Mouse (Mus musculus) lung, embryonic 15.5 days (tissue): Measurements from ENCODE around the gene Dgkd. TPM values are rescaled to one million over a fixed set of nuclear protein-coding genes. Genes with fewer than 3 reads are reported as not detected.

Source experiments
- ATAC-seq: fragments of 200-750 bp; cut with Nextera tagmentation; 2 replicates; pipeline ENCODE4 v1.8.0; 2017; ENCODE audit warnings: moderate number of reproducible peaks, borderline replicate concordance; ENCODE audit not compliant: low FRiP score, low TSS enrichment; ENCODE audit errors: extremely low read depth
- H3K27ac ChIP-seq: fragments of 300-500 bp; sonication (generic); 2 replicates; pipeline ENCODE4 v1.5.1; 2015; ENCODE audit warnings: moderate library complexity, mild to moderate bottlenecking, inconsistent platforms
- H3K27me3 ChIP-seq: fragments of 300-500 bp; sonication (generic); 2 replicates; pipeline ENCODE4 v1.6.1; 2015; ENCODE audit warnings: inconsistent platforms
- H3K36me3 ChIP-seq: fragments of 300-500 bp; sonication (generic); 2 replicates; pipeline ENCODE4 v1.6.1; 2015; ENCODE audit warnings: inconsistent platforms
- H3K4me1 ChIP-seq: fragments of 300-500 bp; sonication (generic); 2 replicates; pipeline ENCODE4 v1.6.1; 2015; ENCODE audit warnings: inconsistent platforms
- H3K4me2 ChIP-seq: fragments of 300-500 bp; sonication (generic); 2 replicates; pipeline ENCODE4 v1.6.1; 2015; ENCODE audit warnings: inconsistent platforms, mild to moderate bottlenecking, moderate library complexity
- H3K4me3 ChIP-seq: fragments of 300-500 bp; sonication (generic); 2 replicates; pipeline ENCODE4 v1.5.1; 2015; ENCODE audit warnings: mild to moderate bottlenecking, inconsistent platforms
- H3K9ac ChIP-seq: fragments of 300-500 bp; sonication (generic); 2 replicates; pipeline ENCODE4 v1.6.1; 2015; ENCODE audit warnings: inconsistent platforms
- H3K9me3 ChIP-seq: fragments of 300-500 bp; sonication (generic); 2 replicates; pipeline ENCODE4 v1.6.1; 2016; ENCODE audit warnings: inconsistent platforms
- WGBS: fragments of 180-500 bp; shearing (Covaris S2); methylation state at CpG from one replicate; pipeline ENCODE4 v1.1.7; 2015; 5-methylcytosine and 5-hydroxymethylcytosine counted together
- polyA plus RNA-seq: library from polyadenylated mRNA; unstranded; fragments of >200 nt; fragmentation: Nextera tagmentation; extraction: Ambion mirVana; gene quantifications from 2 replicates; pipeline ENCODE4 v1.2.1, GENCODE M21; 2015

Dgkd gene
- polyA plus RNA-seq, 1 experiment from 2014 or later: 33.5 TPM

DNA sequence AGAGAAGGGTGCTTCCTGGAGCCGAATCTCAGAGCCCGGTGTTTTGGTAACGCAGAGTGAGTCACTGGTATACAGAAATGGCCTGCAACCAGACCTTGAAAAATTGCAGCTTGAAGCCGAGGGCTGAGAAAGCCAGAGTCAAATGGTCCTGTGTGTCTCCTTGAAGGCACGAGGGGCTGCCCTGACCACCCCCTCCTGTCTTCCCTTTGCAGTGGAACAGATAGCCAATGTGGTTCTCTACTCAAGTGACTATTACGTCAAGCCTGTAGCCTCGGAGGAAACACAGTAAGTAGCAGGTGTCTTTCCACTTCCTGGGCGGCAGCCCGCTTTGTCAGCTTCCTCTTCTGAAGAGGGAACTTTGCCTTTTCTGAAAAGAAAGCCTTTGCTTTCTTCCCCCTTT lies 24.9 kb upstream of the Dgkd start:
- H3K9me3 ChIP-seq: no peaks in the 10 kb centered on the region
- no peak for ATAC-seq
- H3K4me3 ChIP-seq: no peak overlapping the region
- H3K36me3 ChIP-seq: no peaks in the 10 kb centered on the region
- H3K4me1 ChIP-seq: peaks cover 5% of the 10 kb centered on the region; the same call in 1 of the 2 replicates
- no peaks in the 10 kb centered on the region for H3K27me3 ChIP-seq
- no peak overlapping the region for H3K27ac ChIP-seq
- WGBS: 44% methylated on average over 9 of the region's 9 CpGs
- H3K4me2 ChIP-seq: no peak overlapping the region
- H3K9ac ChIP-seq: no peak overlapping the region

DNA sequence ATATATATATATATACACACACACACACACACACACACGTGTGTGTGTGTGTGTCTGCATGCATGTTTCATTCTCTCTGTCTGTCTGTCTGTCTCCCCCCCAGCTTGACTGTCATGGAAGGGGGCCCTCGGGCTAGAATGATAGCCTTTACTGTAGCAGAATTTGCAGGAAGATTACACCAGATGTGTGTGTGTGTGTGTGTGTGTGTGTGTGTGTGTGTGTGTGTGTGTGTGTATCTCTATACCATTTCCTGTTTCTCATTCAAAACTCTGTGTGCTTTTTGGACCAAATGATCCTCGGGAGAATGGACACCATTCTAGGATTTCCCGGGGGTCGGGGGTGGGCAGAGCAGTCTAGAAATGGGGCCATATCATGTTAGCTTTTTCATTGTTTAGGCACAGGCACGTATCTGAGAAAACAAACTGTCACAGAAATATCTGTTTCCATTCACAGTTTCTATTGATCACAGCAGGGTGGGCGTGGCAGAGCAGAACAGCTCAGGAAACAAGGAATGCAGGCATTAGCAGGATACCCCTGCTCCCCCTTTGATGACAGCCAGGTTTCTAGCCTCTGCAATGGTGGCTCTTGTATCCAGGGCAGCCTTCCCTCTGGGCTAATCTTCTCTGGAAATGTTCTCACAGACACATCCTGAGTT lies 24.0 kb upstream of the Dgkd start:
- 37% methylated on average over 7 of the region's 7 CpGs for WGBS
- H3K36me3 ChIP-seq: no peaks in the 10 kb centered on the region
- no peak overlapping the region for H3K4me3 ChIP-seq
- no peak for ATAC-seq
- H3K9me3 ChIP-seq: no peaks in the 10 kb centered on the region
- no peak overlapping the region for H3K4me2 ChIP-seq
- no peak overlapping the region for H3K9ac ChIP-seq
- no peak overlapping the region for H3K27ac ChIP-seq
- H3K4me1 ChIP-seq: peaks cover 5% of the 10 kb centered on the region; the same call in 1 of the 2 replicates
- no peaks in the 10 kb centered on the region for H3K27me3 ChIP-seq

GRCm38 (mm10) chr1:87829621-87830211 lies 23.4 kb upstream of the Dgkd start:
- H3K27ac ChIP-seq: 0 out of 2 replicates have a peak overlapping the region, but pooled peaks have one; percentile 24
- no peaks in the 10 kb centered on the region for H3K9me3 ChIP-seq
- no peak for ATAC-seq
- H3K4me2 ChIP-seq: no peak overlapping the region
- H3K36me3 ChIP-seq: no peaks in the 10 kb centered on the region
- no peak overlapping the region for H3K4me3 ChIP-seq
- H3K4me1 ChIP-seq: peaks cover 5% of the 10 kb centered on the region; the same call in 1 of the 2 replicates
- no peak overlapping the region for H3K9ac ChIP-seq
- 48% methylated on average over 6 of the region's 6 CpGs for WGBS
- no peaks in the 10 kb centered on the region for H3K27me3 ChIP-seq

DNA sequence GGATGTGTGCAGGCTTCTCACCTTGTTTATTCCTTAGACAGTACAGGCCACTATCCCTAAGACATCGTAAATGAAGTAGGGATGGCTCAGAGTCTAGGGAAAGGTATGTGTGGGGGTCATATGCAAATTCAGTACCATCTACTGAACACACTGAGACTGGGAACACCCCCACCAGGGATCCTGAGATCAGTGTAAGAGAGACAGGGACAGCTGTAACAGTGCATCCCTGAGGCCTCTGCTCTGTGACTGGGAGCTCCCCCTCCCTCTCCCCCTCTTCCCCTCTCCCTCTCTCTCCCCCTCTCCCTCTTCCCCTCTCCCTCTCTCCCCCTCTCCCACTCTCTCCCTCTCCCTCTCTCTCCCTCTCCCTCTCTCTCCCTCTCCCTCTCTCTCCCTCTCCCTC lies 16.6 kb upstream of the Dgkd start:
- no peak overlapping the region for H3K4me2 ChIP-seq
- no peak overlapping the region for H3K4me3 ChIP-seq
- no peaks in the 10 kb centered on the region for H3K27me3 ChIP-seq
- no peaks in the 10 kb centered on the region for H3K9me3 ChIP-seq
- no peak for ATAC-seq
- no peaks in the 10 kb centered on the region for H3K4me1 ChIP-seq
- H3K27ac ChIP-seq: no peak overlapping the region
- 59% methylated on average over 1 of the region's 1 CpGs for WGBS
- H3K36me3 ChIP-seq: no peaks in the 10 kb centered on the region
- no peak overlapping the region for H3K9ac ChIP-seq

DNA sequence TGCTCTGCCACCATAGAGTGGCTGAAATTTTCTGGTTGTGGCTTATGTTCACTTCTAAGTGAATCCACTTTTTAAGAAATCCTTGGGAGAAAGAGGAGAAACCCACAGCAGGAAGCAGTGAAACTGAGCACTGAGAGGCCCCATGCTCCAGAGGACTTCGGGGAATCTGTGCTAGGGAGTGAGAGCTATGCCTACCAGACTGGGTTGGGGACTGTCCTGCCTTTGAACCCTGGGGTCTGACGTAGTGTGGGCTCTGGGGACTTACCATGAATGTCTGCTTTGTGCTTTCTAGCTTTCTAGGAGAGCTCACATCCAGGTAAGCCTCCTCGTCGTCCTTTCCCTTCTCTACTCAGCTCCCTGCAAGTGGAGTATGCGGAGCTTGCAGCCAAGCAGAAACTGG lies 16.1 kb upstream of the Dgkd start:
- Histone ChIP-seq H3K4me3 (no peak overlapping the region), H3K9me3 (no peaks in the 10 kb centered on the region), H3K4me2 (no peak overlapping the region), H3K9ac (no peak overlapping the region), H3K27ac (no peak overlapping the region), H3K36me3 (no peaks in the 10 kb centered on the region), H3K4me1 (no peaks in the 10 kb centered on the region), H3K27me3 (no peaks in the 10 kb centered on the region)
- WGBS: 47% methylated on average over 5 of the region's 5 CpGs
- no peak for ATAC-seq

DNA sequence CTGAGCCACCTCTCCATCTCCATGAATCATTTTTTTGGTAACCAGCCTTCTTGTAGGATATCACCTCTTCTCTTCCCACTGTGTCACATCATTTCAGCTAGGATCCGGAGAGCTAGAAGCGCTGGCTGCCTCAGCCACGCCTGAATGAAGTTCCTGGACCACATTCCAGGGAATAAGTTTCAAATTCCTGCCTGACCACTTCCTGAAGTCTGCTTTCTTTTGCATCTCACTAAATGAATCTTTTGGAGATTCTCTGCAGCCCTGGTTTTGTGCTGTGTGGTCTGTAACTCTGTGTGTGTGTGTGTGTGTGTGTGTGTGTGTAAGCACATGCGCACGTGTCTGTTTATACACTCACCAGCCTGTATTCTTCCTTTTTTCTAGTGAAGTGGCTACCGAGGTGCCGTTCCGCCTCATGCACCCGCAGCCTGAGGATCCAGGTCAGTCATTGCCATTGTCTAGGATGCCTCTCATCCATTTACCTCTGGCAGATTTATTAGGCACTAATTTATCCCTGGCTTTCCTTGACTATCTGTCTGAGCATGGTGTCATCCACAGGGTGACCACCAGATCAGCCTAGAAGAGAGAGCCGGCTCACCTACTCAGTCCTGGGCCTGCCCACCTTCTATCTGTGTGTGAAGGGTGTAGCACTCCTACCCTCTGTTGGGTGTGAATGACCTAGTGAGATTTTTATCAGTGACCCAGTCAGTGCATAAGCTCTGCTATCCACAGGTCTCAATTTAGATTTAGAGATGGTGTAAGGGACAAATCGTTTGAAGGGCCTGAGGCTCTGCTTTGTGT lies 12.5 kb upstream of the Dgkd start:
- Histone ChIP-seq H3K9ac (no peak overlapping the region), H3K27ac (no peak overlapping the region), H3K27me3 (no peaks in the 10 kb centered on the region), H3K4me2 (no peak overlapping the region), H3K4me3 (no peak overlapping the region), H3K36me3 (no peaks in the 10 kb centered on the region), H3K9me3 (no peaks in the 10 kb centered on the region), H3K4me1 (no peaks in the 10 kb centered on the region)
- 41% methylated on average over 11 of the region's 11 CpGs for WGBS
- no peak for ATAC-seq

DNA sequence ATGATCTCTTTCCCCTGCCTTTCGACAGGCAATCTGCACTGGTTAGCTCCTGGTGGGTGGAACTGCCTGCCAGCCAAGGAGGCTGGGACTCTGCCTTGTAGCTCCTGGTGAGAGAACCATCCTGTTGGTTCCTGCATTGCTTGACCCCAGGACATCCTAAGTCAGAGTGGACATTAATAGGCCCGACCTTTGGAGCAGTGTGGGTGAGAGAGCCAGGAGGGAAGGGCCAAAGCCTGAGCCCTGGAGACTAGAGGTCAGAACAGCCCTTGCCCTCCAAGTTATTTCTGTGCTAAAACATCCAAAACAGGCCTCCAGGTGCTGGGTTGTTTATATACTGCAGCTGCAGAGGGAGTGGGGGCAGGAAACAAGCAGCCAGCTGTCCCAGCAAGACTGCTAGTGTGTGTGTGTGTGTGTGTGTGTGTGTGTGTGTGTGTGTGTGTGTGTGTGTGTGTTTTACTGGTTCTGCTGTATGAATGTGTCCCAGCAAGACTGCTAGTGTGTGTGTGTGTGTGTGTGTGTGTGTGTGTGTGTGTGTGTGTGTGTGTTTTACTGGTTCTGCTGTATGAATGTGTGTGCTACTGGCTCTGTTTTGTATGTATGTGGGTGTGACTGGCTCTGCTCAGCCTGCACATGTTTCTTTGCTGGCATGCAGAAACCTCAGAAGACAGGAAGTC lies 6.1 kb upstream of the Dgkd start:
- ATAC-seq: peak; percentile 49
- WGBS: 18% methylated on average over 2 of the region's 2 CpGs
- H3K27me3 ChIP-seq: no peaks in the 10 kb centered on the region
- H3K9me3 ChIP-seq: no peaks in the 10 kb centered on the region
- H3K27ac ChIP-seq: no peak overlapping the region
- no peak overlapping the region for H3K9ac ChIP-seq
- no peaks in the 10 kb centered on the region for H3K36me3 ChIP-seq
- no peak overlapping the region for H3K4me3 ChIP-seq
- peaks cover 22% of the 10 kb centered on the region for H3K4me1 ChIP-seq
- no peak overlapping the region for H3K4me2 ChIP-seq

DNA sequence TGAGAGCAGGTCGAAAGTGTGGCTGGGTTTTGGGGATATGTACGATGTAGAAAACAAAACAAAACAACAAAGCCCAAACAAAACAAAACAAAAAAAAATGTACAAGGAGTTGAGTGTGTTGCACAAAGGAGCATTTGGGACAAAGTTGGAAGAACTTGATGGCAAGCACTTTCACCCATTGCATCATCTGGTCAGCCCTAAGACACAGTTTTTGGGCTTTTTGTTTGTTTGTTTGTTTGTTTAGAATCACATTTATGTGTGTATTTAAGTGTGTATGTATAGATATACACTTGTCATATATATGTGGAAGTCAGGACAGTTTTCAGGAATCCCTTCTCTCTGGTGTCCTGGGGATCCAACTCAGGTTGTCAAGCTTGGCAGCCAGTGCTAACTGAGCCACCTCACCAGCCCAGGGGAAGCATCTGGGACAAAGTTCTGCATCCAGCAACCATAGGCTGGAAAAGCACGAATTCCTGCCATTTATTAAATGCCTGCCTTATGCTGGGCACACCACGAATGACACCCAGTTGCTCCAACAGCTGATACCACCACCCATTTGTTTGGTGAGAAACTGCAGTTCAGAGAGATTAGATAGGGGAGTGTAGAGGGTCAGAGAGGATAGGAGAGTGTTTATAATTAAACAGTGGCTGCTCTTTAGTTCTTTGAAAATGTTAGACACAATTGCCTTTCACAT lies 5.5 kb upstream of the Dgkd start:
- no peak overlapping the region for H3K9ac ChIP-seq
- ATAC-seq: no peak
- H3K27ac ChIP-seq: no peak overlapping the region
- 25% methylated on average over 4 of the region's 4 CpGs for WGBS
- H3K4me2 ChIP-seq: no peak overlapping the region
- no peaks in the 10 kb centered on the region for H3K9me3 ChIP-seq
- peaks cover 26% of the 10 kb centered on the region for H3K4me1 ChIP-seq
- H3K4me3 ChIP-seq: no peak overlapping the region
- H3K36me3 ChIP-seq: no peaks in the 10 kb centered on the region
- no peaks in the 10 kb centered on the region for H3K27me3 ChIP-seq

GRCm38 (mm10) chr1:87848237-87848996 lies 4.7 kb upstream of the Dgkd start:
- ATAC-seq: no peak
- Histone ChIP-seq H3K4me1 (peaks cover 30% of the 10 kb centered on the region), H3K27ac (no peak overlapping the region), H3K27me3 (no peaks in the 10 kb centered on the region), H3K9me3 (no peaks in the 10 kb centered on the region), H3K4me3 (no peak overlapping the region), H3K9ac (no peak overlapping the region), H3K36me3 (no peaks in the 10 kb centered on the region), H3K4me2 (no peak overlapping the region)
- 41% methylated on average over 11 of the region's 11 CpGs for WGBS

GRCm38 (mm10) chr1:87849278-87849677 lies 3.8 kb upstream of the Dgkd start:
- peaks cover 33% of the 10 kb centered on the region for H3K4me1 ChIP-seq
- no peak overlapping the region for H3K4me2 ChIP-seq
- no peaks in the 10 kb centered on the region for H3K27me3 ChIP-seq
- 57% methylated on average over 5 of the region's 5 CpGs for WGBS
- H3K27ac ChIP-seq: no peak overlapping the region
- H3K9ac ChIP-seq: no peak overlapping the region
- H3K36me3 ChIP-seq: no peaks in the 10 kb centered on the region
- no peak for ATAC-seq
- no peaks in the 10 kb centered on the region for H3K9me3 ChIP-seq
- no peak overlapping the region for H3K4me3 ChIP-seq

DNA sequence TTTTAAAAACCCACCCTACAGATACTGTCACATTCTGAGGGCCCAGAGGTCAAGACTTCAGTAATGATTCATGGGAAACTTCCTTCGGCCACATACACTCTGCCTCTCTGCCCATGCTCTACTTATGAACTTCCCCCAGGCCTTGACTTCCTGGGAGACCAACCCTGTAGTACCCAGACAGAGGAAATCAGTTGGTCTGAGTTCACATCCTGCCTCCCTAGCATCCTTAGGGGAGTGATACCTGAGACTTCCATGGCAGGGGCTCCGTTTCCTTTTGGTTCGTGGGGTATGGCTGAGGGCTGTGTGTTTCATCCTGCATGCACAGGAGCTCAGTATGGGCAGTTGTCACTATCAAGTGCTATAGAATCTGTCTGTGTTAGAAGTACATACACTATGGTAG lies 1.7 kb upstream of the Dgkd start:
- Histone ChIP-seq H3K4me3 (no peak overlapping the region), H3K27me3 (no peaks in the 10 kb centered on the region), H3K27ac (no peak overlapping the region), H3K36me3 (no peaks in the 10 kb centered on the region), H3K9ac (no peak overlapping the region), H3K9me3 (no peaks in the 10 kb centered on the region), H3K4me1 (peaks cover 47% of the 10 kb centered on the region), H3K4me2 (no peak overlapping the region)
- WGBS: 79% methylated on average over 3 of the region's 3 CpGs
- no peak for ATAC-seq
